ENCODE assay signal across 8 mouse cellular contexts in genomic region chr17:47946921-47947420, GRCm38 (mm10). TPM values are rescaled to one million over a fixed set of nuclear protein-coding genes. Genes with fewer than 3 reads are reported as not detected.
DNase-seq lines count a peak whose midpoint lies in the region; ATAC-seq and TF ChIP-seq lines count a peak whose summit lies in the region.

No protein-coding gene starts in this region.

- intact Hi-C loops in gastrocnemius, adult 2 months (cut with DNase I), result no loop called here

- peaks cover 30% of the 10 kb centered on the region for H3K4me1 ChIP-seq in limb, embryonic 12.5 days (replicated peaks)
- H3K4me1 ChIP-seq in midbrain, embryonic 16.5 days (ENCODE audit: control insufficient read depth, insufficient read depth, low read length), result peaks cover 15% of the 10 kb centered on the region

- ATAC-seq in activated CD4-positive, CD25-positive, alpha-beta regulatory T cell, adult 4 months, result peak; percentile 17
- peak; percentile 70; the same call in 1 of the 2 replicates for ATAC-seq in limb, embryonic 12.5 days (ENCODE audit: insufficient number of reproducible peaks, insufficient read depth, low FRiP score, low TSS enrichment, low read depth)
- ATAC-seq in midbrain, embryonic 16.5 days, result 0 out of 2 replicates have a peak, but pooled peaks have one; percentile 36
- ATAC-seq in megakaryocyte, adult 5-6 weeks (ENCODE audit: poor library complexity, severe bottlenecking), result no peak

- peak overlapping the region; percentile 42 for H3K4me2 ChIP-seq in limb, embryonic 12.5 days
- no peak overlapping the region for H3K4me2 ChIP-seq in midbrain, embryonic 16.5 days (ENCODE audit: low read length)

- H3K36me3 ChIP-seq in limb, embryonic 12.5 days, result no peaks in the 10 kb centered on the region
- H3K36me3 ChIP-seq in midbrain, embryonic 16.5 days (ENCODE audit: control insufficient read depth, insufficient read depth, low read length), result no peaks in the 10 kb centered on the region

- DNase-seq in gastrocnemius, adult 2 months, result no peak
- no peak for DNase-seq in gastrocnemius, postnatal 25 days
- DNase-seq in adrenal gland, adult (ENCODE audit: inconsistent age in 2 of 2, low spot score in 1 of 2), result no peak
- no peak for DNase-seq in layer of hippocampus, postnatal 36 days

- 3% methylated on average over 14 of the region's 14 CpGs for whole genome bisulfite sequencing in limb, embryonic 12.5 days
- 2% methylated on average over 14 of the region's 14 CpGs for WGBS in midbrain, embryonic 16.5 days

- no peak overlapping the region; the same call in 1 of the 2 replicates for H3K9ac ChIP-seq in limb, embryonic 12.5 days (replicated peaks)
- peak overlapping the region; percentile 32; the same call in 1 of the 2 replicates for H3K9ac ChIP-seq in midbrain, embryonic 16.5 days (ENCODE audit: low read depth, low read length)

- peaks cover 18% of the 10 kb centered on the region for H3K27me3 ChIP-seq in limb, embryonic 12.5 days
- H3K27me3 ChIP-seq in midbrain, embryonic 16.5 days (ENCODE audit: control insufficient read depth, insufficient read depth, low read depth, low read length), result no peaks in the 10 kb centered on the region

- H3K4me3 ChIP-seq in gastrocnemius, adult 2 months, result 0 out of 2 replicates have a peak overlapping the region, but pooled peaks have one; percentile 24
- H3K4me3 ChIP-seq in limb, embryonic 12.5 days (replicated peaks), result peak overlapping the region; percentile 12
- H3K4me3 ChIP-seq in midbrain, embryonic 16.5 days (ENCODE audit: low read depth, low read length), result no peak overlapping the region

- no peaks in the 10 kb centered on the region for H3K9me3 ChIP-seq in limb, embryonic 12.5 days
- H3K9me3 ChIP-seq in midbrain, embryonic 16.5 days (replicated peaks; ENCODE audit: control insufficient read depth, low read length, poor library complexity, severe bottlenecking), result no peaks in the 10 kb centered on the region

- TF ChIP-seq CTCF in gastrocnemius, adult 2 months (IDR thresholded peaks at IDR 0.05), result no peak

- H3K27ac ChIP-seq in gastrocnemius, adult 2 months, result no peak overlapping the region
- 0 out of 2 replicates have a peak overlapping the region, but pooled peaks have one; percentile 9 for H3K27ac ChIP-seq in limb, embryonic 12.5 days
- no peak overlapping the region for H3K27ac ChIP-seq in midbrain, embryonic 16.5 days (ENCODE audit: low read length)

RNA-seq across cellular contexts. Expression of gene Foxp4, which starts 22.5 kb away (rescaled TPM):
- total RNA-seq in gastrocnemius, adult 2 months (2021), result 1 to 10 TPM; 7.3 to 7.9 TPM
- total RNA-seq in gastrocnemius, postnatal 25 days (2021), result 1 to 10 TPM; 6.4 to 7.6 TPM
- polyA plus RNA-seq in activated CD4-positive, CD25-positive, alpha-beta regulatory T cell, adult 4 months (2017; shearing (Covaris generic)), result 1 to 10 TPM; 3.8 to 4.6 TPM
- 35.1 and 41.5 TPM in 2 replicates for polyA plus RNA-seq in limb, embryonic 12.5 days (2016; fragmentation: Nextera tagmentation; extraction: Ambion mirVana)
- polyA plus RNA-seq in midbrain, embryonic 16.5 days (2015; fragmentation: Nextera tagmentation; extraction: Ambion mirVana), result 35.8 and 38.8 TPM in 2 replicates
- 7.1 and 8.8 TPM in 2 replicates for total RNA-seq in megakaryocyte, adult 5-6 weeks (2015)
- 1.1 and 2.2 TPM in 2 replicates for total RNA-seq in megakaryocyte, adult 5-6 weeks (2017)
- total RNA-seq in layer of hippocampus, postnatal 36 days (2021), result 10 to 100 TPM; 44.0 to 45.7 TPM

Comparison
In these comparisons a context has a peak if more than half of its experiments do, and no peak if none do; other contexts are left out.
1. RNA of gene Foxp4, which starts 22.5 kb away (total RNA-seq): 44.0 to 45.7 TPM in layer of hippocampus, postnatal 36 days; 1.1 to 8.8 TPM in megakaryocyte, adult 5-6 weeks, 7.3 to 7.9 TPM in gastrocnemius, adult 2 months and 6.4 to 7.6 TPM in gastrocnemius, postnatal 25 days; every median in the first group is over 4 times any median in the second.